Mouse (Mus musculus) brain, embryonic 14.5 days (tissue): ENCODE measurements around the gene Fam173a. TPM values are rescaled to one million over a fixed set of nuclear protein-coding genes. Genes with fewer than 3 reads are reported as not detected.

ENCODE experiments used
- DNase-seq: peaks from one replicate; pipeline ENCODE4 v3.0.0-alpha.2; 2011; ENCODE audit warnings: low read depth
- CTCF ChIP-seq: fragments of 200-500 bp; IDR thresholded peaks from 2 replicates; pipeline ENCODE4 v1.5.1; 2012; ENCODE audit warnings: inconsistent platforms, mild to moderate bottlenecking, moderate library complexity, borderline replicate concordance; ENCODE audit not compliant: insufficient read depth, insufficient read length; ENCODE audit errors: extremely low read depth
- POLR2A ChIP-seq: fragments of 200-500 bp; IDR thresholded peaks from 2 replicates; pipeline ENCODE4 v1.6.1; 2012; ENCODE audit warnings: mild to moderate bottlenecking, inconsistent platforms, borderline replicate concordance; ENCODE audit not compliant: poor library complexity, insufficient read depth, insufficient read length, severe bottlenecking; ENCODE audit errors: extremely low read depth
- polyA plus RNA-seq: library from polyadenylated mRNA; depleted of rRNA; stranded (reverse); fragments of >200 nt; gene quantifications from 2 replicates; pipeline ENCODE4 v1.2.3, GENCODE M21; 2012

Gene Fam173a
- polyA plus RNA-seq, 1 experiment, result 93.9 TPM

DNA sequence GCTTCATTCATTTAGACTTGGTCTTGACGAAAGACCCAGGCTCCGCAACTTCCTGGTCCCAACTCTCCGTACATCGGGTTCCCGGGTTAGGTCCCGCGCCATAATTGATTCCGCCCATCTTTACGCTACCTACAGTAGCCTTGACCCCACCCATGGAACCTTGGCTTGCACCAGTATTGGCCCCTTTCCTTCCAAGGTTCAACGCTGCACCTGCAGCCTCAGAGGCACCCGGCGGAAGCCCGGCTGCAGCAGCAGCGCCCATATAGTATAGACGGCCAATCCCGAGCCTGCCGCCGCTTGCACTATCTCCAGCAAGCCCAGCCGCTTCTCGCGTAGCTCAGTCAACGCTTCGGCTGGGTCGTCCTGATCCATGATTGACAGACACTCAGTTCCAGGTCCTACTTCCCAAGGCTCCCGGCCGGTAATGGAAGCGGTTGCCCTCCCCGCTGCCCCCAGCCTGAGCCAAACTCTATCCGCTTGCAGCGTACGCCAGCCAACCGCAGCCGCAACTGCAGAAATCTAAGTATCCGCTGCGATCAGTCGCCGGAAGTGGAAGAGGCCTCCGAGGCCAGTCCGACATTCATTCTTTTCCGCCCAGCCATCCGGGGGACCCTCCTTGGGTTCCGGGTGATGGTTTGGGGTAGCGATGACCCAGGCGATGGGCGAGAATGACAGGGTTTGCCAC lies 716 bp downstream of the Fam173a start:
- peak; percentile 42; the same call in 1 of the 2 replicates for TF ChIP-seq POLR2A
- no peak for TF ChIP-seq CTCF
- DNase-seq, result peak; percentile 94

- peak; percentile 69 for DNase-seq
- no peak for TF ChIP-seq CTCF
- TF ChIP-seq POLR2A, result no peak
These were observed 1.3 kb downstream of the Fam173a start for GRCm38 (mm10) chr17:25791320-25791842.

GRCm38 (mm10) chr17:25786781-25787504 lies 5.8 kb downstream of the Fam173a start:
- TF ChIP-seq CTCF (no peak), POLR2A (no peak)
- DNase-seq, result no peak

DNA sequence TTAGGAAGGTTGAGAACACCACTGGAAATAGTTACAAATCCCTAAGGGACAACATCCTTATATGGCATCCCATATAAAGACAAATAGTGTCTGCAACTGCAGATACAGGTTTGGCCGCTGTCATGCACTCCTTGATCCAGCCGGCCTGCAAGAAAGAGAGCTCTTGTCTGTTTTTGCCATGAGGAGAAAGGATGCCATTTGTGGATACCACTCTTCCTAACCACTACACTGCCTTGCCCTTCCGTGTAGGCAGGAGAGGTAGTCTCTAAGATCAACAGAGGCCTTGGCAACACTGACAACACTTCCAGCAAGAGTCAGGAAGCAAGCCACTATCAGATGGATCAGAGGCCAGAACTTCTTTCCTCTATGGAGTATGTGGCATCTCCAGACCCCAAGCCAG lies 6.4 kb downstream of the Fam173a start, which contains the start of gene Ccdc78:
TSS of gene Ccdc78 (plus strand) at position 301 of the 400 bp plus-strand sequence.
- TF ChIP-seq POLR2A (no peak), CTCF (no peak)
- no peak for DNase-seq

- TF ChIP-seq POLR2A (peak; percentile 46; the same call in 1 of the 2 replicates), CTCF (no peak)
- DNase-seq, result peak; percentile 98
These were observed 7.4 kb downstream of the Fam173a start, which contains the start of gene Haghl for GRCm38 (mm10) chr17:25785281-25785745. Haghl (minus strand) TSS chr17:25785673.

- TF ChIP-seq POLR2A (no peak), CTCF (no peak)
- no peak for DNase-seq
These were observed 8.7 kb downstream of the Fam173a start for GRCm38 (mm10) chr17:25783861-25784574.

DNA sequence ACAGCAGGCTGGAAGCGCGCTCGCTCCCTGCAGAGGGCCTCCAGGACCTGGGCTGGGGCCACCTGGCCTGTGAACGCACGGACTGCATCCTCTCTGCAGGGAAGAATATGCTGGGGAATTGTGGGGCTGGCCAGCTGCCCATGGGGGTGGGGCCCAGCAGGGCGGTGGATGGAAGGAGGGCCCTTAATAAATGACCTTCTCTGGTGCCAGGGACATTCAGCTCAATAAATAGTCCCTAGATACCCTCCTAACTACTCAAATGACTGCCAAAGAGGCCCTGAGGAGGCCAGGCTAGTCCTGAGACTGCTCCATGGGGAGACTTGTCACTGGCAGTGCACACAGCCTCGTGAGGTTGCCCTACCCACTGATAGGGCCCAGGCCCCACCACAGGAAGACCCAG lies 9.6 kb downstream of the Fam173a start:
- no peak for TF ChIP-seq POLR2A
- TF ChIP-seq CTCF, result no peak
- no peak for DNase-seq

DNA sequence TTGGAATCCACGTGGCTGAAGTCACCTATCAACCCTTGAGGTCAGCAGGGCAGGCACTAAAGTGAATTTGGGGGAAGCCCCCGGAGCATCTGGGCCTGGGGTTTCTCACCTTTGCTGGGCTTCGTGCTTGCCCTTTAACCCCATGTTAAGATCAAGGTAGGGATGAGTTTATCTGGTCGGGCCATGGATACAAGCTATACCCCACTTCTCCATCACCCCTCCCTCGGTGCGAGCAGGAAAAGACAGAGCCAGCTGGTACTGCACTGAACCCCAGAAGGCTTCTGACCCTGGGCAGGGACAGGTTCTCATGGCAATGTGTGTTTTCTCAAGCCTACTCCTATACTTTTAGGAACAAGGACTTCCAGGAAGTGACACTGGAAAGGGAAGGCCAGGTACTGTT lies 11.4 kb downstream of the Fam173a start:
- TF ChIP-seq CTCF (no peak), POLR2A (no peak)
- no peak for DNase-seq

DNA sequence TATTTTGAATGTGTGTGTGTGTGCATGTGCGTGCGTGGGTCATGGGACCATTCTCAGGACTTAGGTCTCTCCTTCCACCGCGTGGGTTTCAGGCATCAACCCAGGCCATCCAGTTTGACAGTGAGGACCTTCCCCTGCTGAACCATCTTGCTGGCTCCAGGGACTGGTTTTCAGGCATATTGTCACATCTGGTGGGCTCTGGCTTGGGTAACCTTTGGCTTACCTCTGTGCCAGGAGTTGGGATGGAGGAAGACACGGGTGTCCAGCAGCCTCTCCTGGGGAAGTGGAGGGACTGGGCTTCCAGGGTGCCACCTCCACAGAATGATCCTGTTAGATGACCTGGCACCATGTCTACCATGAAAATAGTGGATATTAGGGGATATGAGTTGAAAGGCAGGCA lies 14.8 kb downstream of the Fam173a start:
- DNase-seq, result no peak
- no peak for TF ChIP-seq CTCF
- no peak for TF ChIP-seq POLR2A

DNA sequence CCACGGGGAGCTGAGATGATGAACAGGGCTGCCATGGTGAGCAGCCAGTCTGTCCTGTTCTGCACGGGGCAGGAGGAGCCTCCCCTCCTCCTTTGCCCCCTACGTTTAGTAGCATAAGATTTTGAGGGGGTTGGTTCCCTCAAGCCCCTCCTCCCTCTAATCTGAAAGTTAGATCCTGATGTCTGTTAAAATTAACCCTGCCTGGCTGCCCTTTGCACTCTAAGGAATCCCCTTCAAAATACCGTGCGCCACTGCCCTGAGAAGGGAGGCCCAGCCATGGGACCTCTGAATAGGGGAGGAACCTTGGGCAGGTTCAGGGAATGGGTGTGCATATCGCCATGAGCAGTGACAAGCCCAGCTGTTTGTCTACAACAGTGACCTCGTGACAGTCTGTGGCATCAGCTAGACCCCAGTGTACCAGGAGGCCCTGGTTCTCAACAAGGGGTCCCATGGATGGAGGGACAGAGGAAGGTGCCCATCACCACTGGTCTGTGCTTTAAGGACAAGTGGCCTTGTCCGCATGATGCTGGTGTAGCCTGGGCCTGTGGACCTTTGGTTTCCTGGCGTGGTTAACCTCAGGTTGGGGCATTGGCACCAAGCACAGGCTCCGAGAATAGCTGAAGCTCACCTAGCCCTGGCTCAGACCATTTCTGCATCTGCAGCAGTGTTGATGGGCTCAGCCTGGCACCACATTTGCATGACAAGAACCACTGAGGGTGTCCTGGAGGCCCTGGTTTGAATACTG lies 17.2 kb downstream of the Fam173a start:
- no peak for TF ChIP-seq CTCF
- no peak for TF ChIP-seq POLR2A
- DNase-seq, result no peak

GRCm38 (mm10) chr17:25773549-25774120 lies 19.1 kb downstream of the Fam173a start, which contains the start of gene Narfl:
Narfl (plus strand) TSS chr17:25773776.
- peak; percentile 96 for TF ChIP-seq CTCF
- TF ChIP-seq POLR2A, result peak; percentile 65; the same call in 1 of the 2 replicates
- peak; percentile 99 for DNase-seq

GRCm38 (mm10) chr17:25769331-25769730 lies 23.4 kb downstream of the Fam173a start:
- DNase-seq, result no peak
- TF ChIP-seq POLR2A, result no peak
- TF ChIP-seq CTCF, result no peak
